Mouse (Mus musculus) midbrain, postnatal 0 days (tissue): ENCODE data around the gene Gm20388. TPM values are rescaled to one million over a fixed set of nuclear protein-coding genes. Genes with fewer than 3 reads are reported as not detected.

Experiments used
- ATAC-seq: fragments of 200-750 bp; cut with Nextera tagmentation; 2 replicates; pipeline ENCODE4 v1.8.0; 2017; ENCODE audit warnings: moderate number of reproducible peaks, mild to moderate bottlenecking, moderate TSS enrichment, moderate library complexity; ENCODE audit not compliant: low FRiP score
- DNase-seq: peaks from one replicate; pipeline ENCODE4 v3.0.0-alpha.2; 2015; ENCODE audit warnings: low spot score
- H3K27ac ChIP-seq: fragments of 300-500 bp; sonication (generic); 2 replicates; pipeline ENCODE4 v1.5.1; 2014; ENCODE audit warnings: low read depth, mild to moderate bottlenecking, low read length, mixed read lengths
- H3K27me3 ChIP-seq: fragments of 300-500 bp; sonication (generic); 2 replicates; pipeline ENCODE4 v1.6.1; 2014; ENCODE audit warnings: low read length, control low read depth, mixed read lengths; ENCODE audit not compliant: insufficient read depth
- H3K36me3 ChIP-seq: fragments of 300-500 bp; sonication (generic); 2 replicates; pipeline ENCODE4 v1.6.1; 2014; ENCODE audit warnings: low read length, control low read depth, mixed read lengths; ENCODE audit not compliant: insufficient read depth
- H3K4me1 ChIP-seq: fragments of 300-500 bp; sonication (generic); 2 replicates; pipeline ENCODE4 v1.6.1; 2014; ENCODE audit warnings: mild to moderate bottlenecking, control low read depth, antibody characterized with exemption, low read length, mixed read lengths; ENCODE audit not compliant: insufficient read depth
- H3K4me2 ChIP-seq: fragments of 300-500 bp; sonication (generic); 2 replicates; pipeline ENCODE4 v1.6.1; 2014; ENCODE audit warnings: low read depth, mild to moderate bottlenecking, low read length, mixed read lengths; ENCODE audit not compliant: poor library complexity, severe bottlenecking
- H3K4me3 ChIP-seq: fragments of 300-500 bp; sonication (generic); 2 replicates; pipeline ENCODE4 v1.5.1; 2014; ENCODE audit warnings: low read depth, mild to moderate bottlenecking, low read length, moderate library complexity
- H3K9ac ChIP-seq: fragments of 300-500 bp; sonication (generic); replicated peaks from 2 replicates; pipeline ENCODE4 v1.6.1; 2014; ENCODE audit warnings: mild to moderate bottlenecking, low read length, moderate library complexity, mixed read lengths; ENCODE audit not compliant: poor library complexity, severe bottlenecking
- H3K9me3 ChIP-seq: fragments of 300-500 bp; sonication (generic); 2 replicates; pipeline ENCODE4 v1.6.1; 2016; ENCODE audit warnings: low read length, control low read depth
- CTCF ChIP-seq: IDR thresholded peaks from 2 replicates; pipeline ENCODE4 v1.5.1; 2016; ENCODE audit warnings: antibody characterized with exemption, mild to moderate bottlenecking
- WGBS: fragments of 180-500 bp; shearing (Covaris S2); extraction: QIAGEN DNeasy Blood & Tissue Kit; methylation state at CpG from one replicate; pipeline ENCODE4 v1.1.7; 2014; 5-methylcytosine and 5-hydroxymethylcytosine counted together
- polyA plus RNA-seq: library from polyadenylated mRNA; unstranded; fragments of >200 nt; fragmentation: Nextera tagmentation; extraction: Ambion mirVana; gene quantifications from 2 replicates; pipeline ENCODE4 v1.2.1, GENCODE M21; 2015
- total RNA-seq: library from RNA; depleted of rRNA; stranded (reverse); fragments of >200 nt; gene quantifications from 2 replicates; pipeline ENCODE4 v1.2.3, GENCODE M21; 2014

Gm20388 gene
- total and polyA plus RNA-seq, 2 experiments from 2014 or later = 74.2 TPM; not detected in 1

- no peak for DNase-seq
- no peaks in the 10 kb centered on the region for H3K27me3 ChIP-seq
- no peaks in the 10 kb centered on the region for H3K9me3 ChIP-seq
- 70% methylated on average over 8 of the region's 8 CpGs for WGBS
- no peak for TF ChIP-seq CTCF
- no peak overlapping the region for H3K27ac ChIP-seq
- ATAC-seq = no peak
- H3K9ac ChIP-seq = no peak overlapping the region
- no peak overlapping the region for H3K4me3 ChIP-seq
- H3K36me3 ChIP-seq = no peaks in the 10 kb centered on the region
- H3K4me2 ChIP-seq = no peak overlapping the region
- no peaks in the 10 kb centered on the region for H3K4me1 ChIP-seq
Observed at GRCm38 (mm10) chr8:121921582-121921981, 2010.9 kb downstream of the Gm20388 start.

GRCm38 (mm10) chr8:121922101-121922500, 2011.5 kb downstream of the Gm20388 start:
- Histone ChIP-seq H3K9me3 (no peaks in the 10 kb centered on the region), H3K4me1 (no peaks in the 10 kb centered on the region), H3K27ac (no peak overlapping the region), H3K4me2 (no peak overlapping the region), H3K4me3 (no peak overlapping the region), H3K9ac (no peak overlapping the region), H3K27me3 (no peaks in the 10 kb centered on the region), H3K36me3 (no peaks in the 10 kb centered on the region)
- ATAC-seq = no peak
- WGBS = 68% methylated on average over 8 of the region's 8 CpGs
- TF ChIP-seq CTCF = no peak
- DNase-seq = no peak

- H3K4me3 ChIP-seq = no peak overlapping the region
- no peaks in the 10 kb centered on the region for H3K27me3 ChIP-seq
- DNase-seq = no peak
- no peaks in the 10 kb centered on the region for H3K9me3 ChIP-seq
- peak; percentile 13; the same call in 1 of the 2 replicates for TF ChIP-seq CTCF
- WGBS = 89% methylated on average over 5 of the region's 5 CpGs
- H3K36me3 ChIP-seq = no peaks in the 10 kb centered on the region
- H3K4me2 ChIP-seq = no peak overlapping the region
- H3K9ac ChIP-seq = no peak overlapping the region
- no peak for ATAC-seq
- H3K4me1 ChIP-seq = no peaks in the 10 kb centered on the region
- no peak overlapping the region for H3K27ac ChIP-seq
Observed at GRCm38 (mm10) chr8:121924681-121925080, 2014.0 kb downstream of the Gm20388 start.

GRCm38 (mm10) chr8:121925624-121926023, 2015.0 kb downstream of the Gm20388 start:
- TF ChIP-seq CTCF = peak; percentile 97
- no peaks in the 10 kb centered on the region for H3K27me3 ChIP-seq
- H3K9me3 ChIP-seq = no peaks in the 10 kb centered on the region
- WGBS = 31% methylated on average over 10 of the region's 10 CpGs
- no peak overlapping the region for H3K4me3 ChIP-seq
- no peak overlapping the region for H3K27ac ChIP-seq
- no peaks in the 10 kb centered on the region for H3K4me1 ChIP-seq
- H3K4me2 ChIP-seq = no peak overlapping the region
- H3K9ac ChIP-seq = no peak overlapping the region
- no peak for ATAC-seq
- H3K36me3 ChIP-seq = no peaks in the 10 kb centered on the region
- peak; percentile 91 for DNase-seq

- Histone ChIP-seq H3K27me3 (no peaks in the 10 kb centered on the region), H3K4me1 (no peaks in the 10 kb centered on the region), H3K36me3 (no peaks in the 10 kb centered on the region), H3K9ac (no peak overlapping the region), H3K9me3 (no peaks in the 10 kb centered on the region), H3K4me2 (no peak overlapping the region), H3K4me3 (no peak overlapping the region), H3K27ac (no peak overlapping the region)
- no peak for DNase-seq
- ATAC-seq = no peak
- TF ChIP-seq CTCF = no peak
- 68% methylated on average over 8 of the region's 8 CpGs for WGBS
Observed at GRCm38 (mm10) chr8:121926266-121926665, 2015.6 kb downstream of the Gm20388 start.

- H3K4me1 ChIP-seq = no peaks in the 10 kb centered on the region
- peak; percentile 71 for DNase-seq
- WGBS = 41% methylated on average over 8 of the region's 8 CpGs
- H3K4me2 ChIP-seq = no peak overlapping the region
- H3K27ac ChIP-seq = no peak overlapping the region
- H3K9me3 ChIP-seq = no peaks in the 10 kb centered on the region
- no peak overlapping the region for H3K4me3 ChIP-seq
- peak; percentile 68 for TF ChIP-seq CTCF
- H3K36me3 ChIP-seq = no peaks in the 10 kb centered on the region
- peak; percentile 49; the same call in 1 of the 2 replicates for ATAC-seq
- H3K27me3 ChIP-seq = no peaks in the 10 kb centered on the region
- H3K9ac ChIP-seq = no peak overlapping the region
Observed at GRCm38 (mm10) chr8:121927316-121927715, 2016.7 kb downstream of the Gm20388 start.
